Mouse (Mus musculus): Measurements from ENCODE around the gene Rasl11b. TPM values are rescaled to one million over a fixed set of nuclear protein-coding genes. Genes with fewer than 3 reads are reported as not detected.

Rasl11b gene
- polyA plus RNA-seq, 1 experiment from 2014 or later = 96.5 TPM

DNA sequence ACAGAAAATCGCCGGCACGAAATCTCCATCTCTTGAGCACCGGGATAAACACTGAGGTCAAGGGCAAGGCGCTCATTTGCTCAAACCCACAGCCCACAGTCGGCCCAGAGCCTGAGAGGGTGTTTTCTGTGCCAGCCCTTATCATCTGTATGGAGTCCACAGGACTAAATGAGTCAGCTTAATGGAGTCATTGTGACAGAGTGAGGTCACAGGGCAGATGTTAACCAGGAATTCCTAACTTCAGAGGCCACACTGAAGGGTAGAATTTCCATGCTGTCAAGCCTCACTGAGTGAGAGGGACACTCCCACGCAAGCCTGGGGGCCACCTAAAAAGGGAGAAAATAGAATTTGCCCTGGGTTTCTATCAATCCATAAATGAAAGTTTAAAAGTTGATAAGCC, 35.2 kb upstream of the Rasl11b start:
- ATAC-seq (replicated peaks; ENCODE audit: low FRiP score, low read depth) (peak; percentile 57), DNase-seq (ENCODE audit: low spot score) (peak; percentile 77)
- Histone ChIP-seq H3K9me3 (replicated peaks; ENCODE audit: low read length) (no peaks in the 10 kb centered on the region), H3K9ac (ENCODE audit: low read depth, low read length) (no peak overlapping the region), H3K4me2 (ENCODE audit: low read length) (no peak overlapping the region), H3K27ac (no peak overlapping the region), H3K4me1 (replicated peaks; ENCODE audit: insufficient read depth, low read length) (peaks cover 31% of the 10 kb centered on the region), H3K36me3 (ENCODE audit: insufficient read depth, low read length) (no peaks in the 10 kb centered on the region), H3K4me3 (replicated peaks; ENCODE audit: low read depth, low read length) (no peak overlapping the region), H3K27me3 (ENCODE audit: insufficient read depth, low read length) (no peaks in the 10 kb centered on the region)
- no peak for TF ChIP-seq CTCF (IDR thresholded peaks at IDR 0.05; ENCODE audit: low read depth)
- WGBS = 19% methylated on average over 7 of the region's 7 CpGs

GRCm38 (mm10) chr5:74160349-74160748, 34.7 kb upstream of the Rasl11b start:
- peak overlapping the region; percentile 81 for H3K27ac ChIP-seq
- H3K9me3 ChIP-seq (replicated peaks; ENCODE audit: low read length) = no peaks in the 10 kb centered on the region
- 40% methylated on average over 4 of the region's 4 CpGs for WGBS
- no peak overlapping the region for H3K9ac ChIP-seq (ENCODE audit: low read depth, low read length)
- no peak for TF ChIP-seq CTCF (IDR thresholded peaks at IDR 0.05; ENCODE audit: low read depth)
- H3K27me3 ChIP-seq (ENCODE audit: insufficient read depth, low read length) = no peaks in the 10 kb centered on the region
- no peaks in the 10 kb centered on the region for H3K36me3 ChIP-seq (ENCODE audit: insufficient read depth, low read length)
- no peak overlapping the region for H3K4me2 ChIP-seq (ENCODE audit: low read length)
- H3K4me3 ChIP-seq (replicated peaks; ENCODE audit: low read depth, low read length) = no peak overlapping the region
- H3K4me1 ChIP-seq (replicated peaks; ENCODE audit: insufficient read depth, low read length) = peaks cover 31% of the 10 kb centered on the region
- ATAC-seq (replicated peaks; ENCODE audit: low FRiP score, low read depth) (no peak), DNase-seq (ENCODE audit: low spot score) (no peak)

DNA sequence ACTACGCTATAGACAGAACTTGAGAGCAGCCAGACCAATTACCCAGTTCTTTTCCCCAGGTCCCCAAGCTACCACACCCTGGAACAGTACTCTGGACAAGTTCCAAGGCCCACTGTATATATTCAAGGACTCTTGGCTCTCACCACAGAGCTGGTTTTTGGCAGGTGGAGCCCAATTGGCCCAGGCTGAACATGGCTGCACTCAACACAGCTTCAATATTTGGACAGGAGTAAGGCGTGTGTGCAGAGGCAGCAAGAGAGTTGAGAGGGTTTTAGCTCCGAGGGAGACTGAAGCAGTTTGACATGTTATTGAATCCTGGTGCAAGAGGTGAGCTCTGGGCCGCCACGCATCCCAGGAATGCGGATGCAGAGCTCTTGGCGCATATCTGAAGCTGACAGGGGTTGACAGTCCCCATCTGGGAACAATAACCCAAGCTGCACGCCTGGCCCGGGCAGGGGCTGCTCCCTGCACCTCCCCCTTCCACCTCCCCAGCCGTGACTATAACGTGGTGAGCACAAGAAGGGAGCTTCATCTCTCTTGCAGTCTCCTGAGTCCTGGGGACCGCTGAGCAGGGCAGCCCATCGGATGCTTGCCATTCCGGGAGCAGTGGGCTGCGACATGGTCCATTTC, 33.7 kb upstream of the Rasl11b start:
- ATAC-seq (replicated peaks; ENCODE audit: low FRiP score, low read depth) = peak; percentile 79
- peak overlapping the region; percentile 81 for H3K27ac ChIP-seq
- H3K4me1 ChIP-seq (replicated peaks; ENCODE audit: insufficient read depth, low read length) = peaks cover 31% of the 10 kb centered on the region
- 5% methylated on average over 15 of the region's 15 CpGs for WGBS
- H3K36me3 ChIP-seq (ENCODE audit: insufficient read depth, low read length) = no peaks in the 10 kb centered on the region
- no peak for TF ChIP-seq CTCF (IDR thresholded peaks at IDR 0.05; ENCODE audit: low read depth)
- H3K9me3 ChIP-seq (replicated peaks; ENCODE audit: low read length) = no peaks in the 10 kb centered on the region
- H3K9ac ChIP-seq (ENCODE audit: low read depth, low read length) = no peak overlapping the region
- H3K27me3 ChIP-seq (ENCODE audit: insufficient read depth, low read length) = no peaks in the 10 kb centered on the region
- DNase-seq (ENCODE audit: low spot score) = peak; percentile 91
- H3K4me3 ChIP-seq (replicated peaks; ENCODE audit: low read depth, low read length) = no peak overlapping the region
- H3K4me2 ChIP-seq (ENCODE audit: low read length) = peak overlapping the region; percentile 32

GRCm38 (mm10) chr5:74162013-74162412, 33.1 kb upstream of the Rasl11b start:
- H3K4me2 ChIP-seq (ENCODE audit: low read length) = peak overlapping the region; percentile 32
- no peaks in the 10 kb centered on the region for H3K27me3 ChIP-seq (ENCODE audit: insufficient read depth, low read length)
- H3K36me3 ChIP-seq (ENCODE audit: insufficient read depth, low read length) = no peaks in the 10 kb centered on the region
- DNase-seq (ENCODE audit: low spot score) (no peak), ATAC-seq (replicated peaks; ENCODE audit: low FRiP score, low read depth) (no peak)
- no peak overlapping the region for H3K9ac ChIP-seq (ENCODE audit: low read depth, low read length)
- H3K9me3 ChIP-seq (replicated peaks; ENCODE audit: low read length) = no peaks in the 10 kb centered on the region
- TF ChIP-seq CTCF (IDR thresholded peaks at IDR 0.05; ENCODE audit: low read depth) = no peak
- H3K4me1 ChIP-seq (replicated peaks; ENCODE audit: insufficient read depth, low read length) = peaks cover 31% of the 10 kb centered on the region
- H3K4me3 ChIP-seq (replicated peaks; ENCODE audit: low read depth, low read length) = no peak overlapping the region
- 37% methylated on average over 3 of the region's 3 CpGs for WGBS
- peak overlapping the region; percentile 81 for H3K27ac ChIP-seq

DNA sequence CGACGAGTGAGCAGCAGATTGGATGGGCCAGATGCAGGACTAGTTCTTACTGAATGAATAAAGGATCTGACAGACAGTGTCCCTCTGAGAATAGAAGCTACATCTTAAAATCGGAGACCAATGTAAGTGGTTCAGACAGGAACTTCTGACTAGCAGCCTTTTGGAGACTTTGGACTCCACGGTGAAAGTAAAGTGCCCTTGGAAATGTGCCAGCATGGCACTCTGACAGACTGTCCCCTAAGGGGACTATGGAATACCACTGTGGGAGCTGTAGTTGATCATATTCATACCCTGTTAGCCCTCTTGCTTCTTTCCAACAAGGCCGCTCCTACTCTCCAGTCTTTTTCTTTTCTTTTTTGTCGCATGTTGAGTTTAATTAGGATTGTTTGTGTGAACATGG, 31.9 kb upstream of the Rasl11b start:
- DNase-seq (ENCODE audit: low spot score) = no peak
- H3K36me3 ChIP-seq (ENCODE audit: insufficient read depth, low read length) = no peaks in the 10 kb centered on the region
- H3K9ac ChIP-seq (ENCODE audit: low read depth, low read length) = no peak overlapping the region
- no peak overlapping the region for H3K27ac ChIP-seq
- H3K9me3 ChIP-seq (replicated peaks; ENCODE audit: low read length) = no peaks in the 10 kb centered on the region
- H3K4me1 ChIP-seq (replicated peaks; ENCODE audit: insufficient read depth, low read length) = peaks cover 31% of the 10 kb centered on the region
- H3K4me2 ChIP-seq (ENCODE audit: low read length) = no peak overlapping the region
- no peaks in the 10 kb centered on the region for H3K27me3 ChIP-seq (ENCODE audit: insufficient read depth, low read length)
- no peak overlapping the region for H3K4me3 ChIP-seq (replicated peaks; ENCODE audit: low read depth, low read length)
- ATAC-seq (replicated peaks; ENCODE audit: low FRiP score, low read depth) = no peak
- 85% methylated on average over 6 of the region's 6 CpGs for WGBS
- TF ChIP-seq CTCF (IDR thresholded peaks at IDR 0.05; ENCODE audit: low read depth) = no peak

GRCm38 (mm10) chr5:74164547-74164946, 30.5 kb upstream of the Rasl11b start:
- 73% methylated on average over 7 of the region's 7 CpGs for WGBS
- H3K36me3 ChIP-seq (ENCODE audit: insufficient read depth, low read length) = no peaks in the 10 kb centered on the region
- H3K4me2 ChIP-seq (ENCODE audit: low read length) = no peak overlapping the region
- DNase-seq (ENCODE audit: low spot score) = no peak
- no peaks in the 10 kb centered on the region for H3K27me3 ChIP-seq (ENCODE audit: insufficient read depth, low read length)
- H3K9me3 ChIP-seq (replicated peaks; ENCODE audit: low read length) = no peaks in the 10 kb centered on the region
- ATAC-seq (replicated peaks; ENCODE audit: low FRiP score, low read depth) = no peak
- H3K4me3 ChIP-seq (replicated peaks; ENCODE audit: low read depth, low read length) = no peak overlapping the region
- TF ChIP-seq CTCF (IDR thresholded peaks at IDR 0.05; ENCODE audit: low read depth) = no peak
- peaks cover 27% of the 10 kb centered on the region for H3K4me1 ChIP-seq (replicated peaks; ENCODE audit: insufficient read depth, low read length)
- H3K9ac ChIP-seq (ENCODE audit: low read depth, low read length) = no peak overlapping the region
- no peak overlapping the region for H3K27ac ChIP-seq

GRCm38 (mm10) chr5:74166642-74167041, 28.4 kb upstream of the Rasl11b start:
- no peaks in the 10 kb centered on the region for H3K36me3 ChIP-seq (ENCODE audit: insufficient read depth, low read length)
- no peaks in the 10 kb centered on the region for H3K9me3 ChIP-seq (replicated peaks; ENCODE audit: low read length)
- WGBS = 82% methylated on average over 3 of the region's 3 CpGs
- H3K4me3 ChIP-seq (replicated peaks; ENCODE audit: low read depth, low read length) = no peak overlapping the region
- H3K27ac ChIP-seq = no peak overlapping the region
- no peak overlapping the region for H3K4me2 ChIP-seq (ENCODE audit: low read length)
- no peak overlapping the region for H3K9ac ChIP-seq (ENCODE audit: low read depth, low read length)
- ATAC-seq (replicated peaks; ENCODE audit: low FRiP score, low read depth) = no peak
- peaks cover 17% of the 10 kb centered on the region for H3K4me1 ChIP-seq (replicated peaks; ENCODE audit: insufficient read depth, low read length)
- no peak for TF ChIP-seq CTCF (IDR thresholded peaks at IDR 0.05; ENCODE audit: low read depth)
- no peak for DNase-seq (ENCODE audit: low spot score)
- no peaks in the 10 kb centered on the region for H3K27me3 ChIP-seq (ENCODE audit: insufficient read depth, low read length)
